Mouse (Mus musculus) small intestine, adult 2 months (tissue): Measurements from ENCODE around the gene Atp2b4.

Source experiments
- CTCF ChIP-seq: fragments of 200-500 bp; IDR thresholded peaks from 2 replicates; pipeline ENCODE4 v1.5.1; 2012; ENCODE audit warnings: low read depth, mild to moderate bottlenecking, control low read depth, inconsistent platforms, low read length, moderate library complexity, mixed read lengths; ENCODE audit not compliant: insufficient replicate concordance, insufficient read length; ENCODE audit errors: extremely low read depth
- POLR2A ChIP-seq: fragments of 200-500 bp; IDR thresholded peaks from 2 replicates; pipeline ENCODE4 v1.6.1; 2012; ENCODE audit warnings: low read depth, mild to moderate bottlenecking, control low read depth, inconsistent platforms, low read length, moderate library complexity

- TF ChIP-seq POLR2A = no peak
- no peak for TF ChIP-seq CTCF
Measured at GRCm38 (mm10) chr1:133771831-133772399, 28.9 kb downstream of the Atp2b4 start.
